Mouse (Mus musculus) stomach, embryonic 14.5 days (tissue): ENCODE results near the gene Sorcs2. TPM values are rescaled to one million over a fixed set of nuclear protein-coding genes. Genes with fewer than 3 reads are reported as not detected.

Source experiments
- ATAC-seq: fragments of 200-750 bp; cut with Nextera tagmentation; 2 replicates; pipeline ENCODE4 v1.8.0; 2017; ENCODE audit warnings: low read depth, moderate TSS enrichment; ENCODE audit not compliant: insufficient number of reproducible peaks, insufficient read depth, low FRiP score
- H3K27ac ChIP-seq: fragments of 300-500 bp; sonication (generic); 2 replicates; pipeline ENCODE4 v1.5.1; 2014; ENCODE audit warnings: mild to moderate bottlenecking, low read length, moderate library complexity, mixed read lengths
- H3K27me3 ChIP-seq: fragments of 300-500 bp; sonication (generic); 2 replicates; pipeline ENCODE4 v1.6.1; 2014; ENCODE audit warnings: low read length, control low read depth, mixed read lengths; ENCODE audit not compliant: control insufficient read depth, insufficient read depth
- H3K36me3 ChIP-seq: fragments of 300-500 bp; sonication (generic); 2 replicates; pipeline ENCODE4 v1.6.1; 2014; ENCODE audit warnings: mild to moderate bottlenecking, control low read depth, low read length, moderate library complexity, mixed read lengths; ENCODE audit not compliant: control insufficient read depth, insufficient read depth
- H3K4me1 ChIP-seq: fragments of 300-500 bp; sonication (generic); 2 replicates; pipeline ENCODE4 v1.6.1; 2014; ENCODE audit warnings: low read length, control low read depth, mixed read lengths; ENCODE audit not compliant: control insufficient read depth, insufficient read depth
- H3K4me2 ChIP-seq: fragments of 300-500 bp; sonication (generic); replicated peaks from 2 replicates; pipeline ENCODE4 v1.6.1; 2014; ENCODE audit warnings: low read depth, low read length, control low read depth
- H3K4me3 ChIP-seq: fragments of 300-500 bp; sonication (generic); 2 replicates; pipeline ENCODE4 v1.5.1; 2014; ENCODE audit warnings: low read depth, low read length, control low read depth
- H3K9ac ChIP-seq: fragments of 300-500 bp; sonication (generic); replicated peaks from 2 replicates; pipeline ENCODE4 v1.6.1; 2014; ENCODE audit warnings: low read depth, mild to moderate bottlenecking, control low read depth, low read length, moderate library complexity, mixed read lengths
- H3K9me3 ChIP-seq: fragments of 300-500 bp; sonication (generic); 2 replicates; pipeline ENCODE4 v1.6.1; 2016; ENCODE audit warnings: low read depth, low read length, control low read depth; ENCODE audit not compliant: control insufficient read depth
- WGBS: fragments of 180-500 bp; shearing (Covaris S2); extraction: QIAGEN DNeasy Blood & Tissue Kit; methylation state at CpG from one replicate; pipeline ENCODE4 v1.1.7; 2014; 5-methylcytosine and 5-hydroxymethylcytosine counted together
- polyA plus RNA-seq: library from polyadenylated mRNA; unstranded; fragments of >200 nt; fragmentation: Nextera tagmentation; extraction: Ambion mirVana; gene quantifications from 2 replicates; pipeline ENCODE4 v1.2.1, GENCODE M21; 2014

Sorcs2 gene
- polyA plus RNA-seq, 1 experiment from 2014 or later = 14.5 TPM

- 73% methylated on average over 6 of the region's 6 CpGs for WGBS
- Histone ChIP-seq H3K9ac (no peak overlapping the region), H3K36me3 (no peaks in the 10 kb centered on the region), H3K27ac (no peak overlapping the region), H3K4me1 (no peaks in the 10 kb centered on the region), H3K4me3 (no peak overlapping the region), H3K27me3 (no peaks in the 10 kb centered on the region), H3K4me2 (no peak overlapping the region), H3K9me3 (no peaks in the 10 kb centered on the region)
- no peak for ATAC-seq
Observed at GRCm38 (mm10) chr5:36112696-36113095, 285.2 kb downstream of the Sorcs2 start.

GRCm38 (mm10) chr5:36111516-36111915, 286.4 kb downstream of the Sorcs2 start:
- no peak for ATAC-seq
- H3K36me3 ChIP-seq = no peaks in the 10 kb centered on the region
- no peaks in the 10 kb centered on the region for H3K27me3 ChIP-seq
- no peak overlapping the region for H3K4me3 ChIP-seq
- no peak overlapping the region for H3K9ac ChIP-seq
- WGBS = 79% methylated on average over 3 of the region's 3 CpGs
- no peak overlapping the region for H3K27ac ChIP-seq
- no peaks in the 10 kb centered on the region for H3K4me1 ChIP-seq
- H3K9me3 ChIP-seq = no peaks in the 10 kb centered on the region
- H3K4me2 ChIP-seq = no peak overlapping the region

- H3K9ac ChIP-seq = no peak overlapping the region
- no peaks in the 10 kb centered on the region for H3K36me3 ChIP-seq
- 82% methylated on average over 4 of the region's 4 CpGs for WGBS
- no peak for ATAC-seq
- no peak overlapping the region for H3K4me2 ChIP-seq
- no peaks in the 10 kb centered on the region for H3K27me3 ChIP-seq
- H3K27ac ChIP-seq = no peak overlapping the region
- no peaks in the 10 kb centered on the region; the same call in 1 of the 2 replicates for H3K9me3 ChIP-seq
- no peak overlapping the region for H3K4me3 ChIP-seq
- no peaks in the 10 kb centered on the region for H3K4me1 ChIP-seq
Observed at GRCm38 (mm10) chr5:36108339-36108887, 289.5 kb downstream of the Sorcs2 start.

GRCm38 (mm10) chr5:36103483-36103882, 294.5 kb downstream of the Sorcs2 start:
- Histone ChIP-seq H3K27ac (no peak overlapping the region), H3K4me3 (no peak overlapping the region), H3K27me3 (no peaks in the 10 kb centered on the region), H3K36me3 (no peaks in the 10 kb centered on the region), H3K4me2 (no peak overlapping the region), H3K9me3 (no peaks in the 10 kb centered on the region; the same call in 1 of the 2 replicates), H3K4me1 (no peaks in the 10 kb centered on the region), H3K9ac (no peak overlapping the region)
- no peak for ATAC-seq
- WGBS = 87% methylated on average over 2 of the region's 2 CpGs

- Histone ChIP-seq H3K9me3 (no peaks in the 10 kb centered on the region; the same call in 1 of the 2 replicates), H3K27ac (no peak overlapping the region), H3K4me3 (no peak overlapping the region), H3K36me3 (no peaks in the 10 kb centered on the region), H3K4me1 (no peaks in the 10 kb centered on the region), H3K27me3 (no peaks in the 10 kb centered on the region), H3K9ac (no peak overlapping the region), H3K4me2 (no peak overlapping the region)
- ATAC-seq = no peak
- WGBS = 45% methylated on average over 10 of the region's 10 CpGs
Observed at GRCm38 (mm10) chr5:36101129-36101528, 296.8 kb downstream of the Sorcs2 start.

GRCm38 (mm10) chr5:36100488-36100887, 297.5 kb downstream of the Sorcs2 start:
- Histone ChIP-seq H3K27me3 (no peaks in the 10 kb centered on the region), H3K4me3 (no peak overlapping the region), H3K36me3 (no peaks in the 10 kb centered on the region), H3K9ac (no peak overlapping the region), H3K9me3 (no peaks in the 10 kb centered on the region; the same call in 1 of the 2 replicates), H3K27ac (no peak overlapping the region), H3K4me2 (no peak overlapping the region), H3K4me1 (no peaks in the 10 kb centered on the region)
- ATAC-seq = 0 out of 2 replicates have a peak, but pooled peaks have one; percentile 16
- 74% methylated on average over 3 of the region's 3 CpGs for WGBS

GRCm38 (mm10) chr5:36099662-36100061, 298.3 kb downstream of the Sorcs2 start:
- Histone ChIP-seq H3K27me3 (no peaks in the 10 kb centered on the region), H3K36me3 (no peaks in the 10 kb centered on the region), H3K9ac (no peak overlapping the region), H3K4me3 (no peak overlapping the region), H3K27ac (no peak overlapping the region), H3K4me2 (no peak overlapping the region), H3K9me3 (no peaks in the 10 kb centered on the region; the same call in 1 of the 2 replicates), H3K4me1 (no peaks in the 10 kb centered on the region)
- ATAC-seq = no peak
- 56% methylated on average over 4 of the region's 4 CpGs for WGBS

- Histone ChIP-seq H3K9me3 (no peaks in the 10 kb centered on the region), H3K9ac (no peak overlapping the region), H3K4me1 (no peaks in the 10 kb centered on the region), H3K27ac (no peak overlapping the region; the same call in 1 of the 2 replicates), H3K36me3 (no peaks in the 10 kb centered on the region), H3K4me3 (no peak overlapping the region), H3K27me3 (no peaks in the 10 kb centered on the region), H3K4me2 (no peak overlapping the region)
- ATAC-seq = no peak
- 74% methylated on average over 8 of the region's 8 CpGs for WGBS
Observed at GRCm38 (mm10) chr5:36096046-36096445, 301.9 kb downstream of the Sorcs2 start.

- H3K9me3 ChIP-seq = no peaks in the 10 kb centered on the region
- no peaks in the 10 kb centered on the region for H3K4me1 ChIP-seq
- H3K4me2 ChIP-seq = no peak overlapping the region
- 75% methylated on average over 7 of the region's 7 CpGs for WGBS
- no peaks in the 10 kb centered on the region for H3K27me3 ChIP-seq
- no peak overlapping the region for H3K4me3 ChIP-seq
- H3K9ac ChIP-seq = no peak overlapping the region
- H3K27ac ChIP-seq = no peak overlapping the region
- no peak for ATAC-seq
- H3K36me3 ChIP-seq = no peaks in the 10 kb centered on the region
Observed at GRCm38 (mm10) chr5:36090036-36090435, 307.9 kb downstream of the Sorcs2 start.
